Mouse (Mus musculus) frontal cortex, postnatal 25 days (tissue): ENCODE results near the gene Arid3a.
"Not testable (repeated sequence)": the region's sequence is repeated elsewhere in the genome, so short reads cannot be mapped to it uniquely, and the experiment has no call there.

Experiments used
- DNase-seq, 2 experiments: peaks; one replicate each; pipeline ENCODE4 v3.0.0; 2022; ENCODE audit warnings: low spot score in 2 of 2

The Arid3a gene

DNA sequence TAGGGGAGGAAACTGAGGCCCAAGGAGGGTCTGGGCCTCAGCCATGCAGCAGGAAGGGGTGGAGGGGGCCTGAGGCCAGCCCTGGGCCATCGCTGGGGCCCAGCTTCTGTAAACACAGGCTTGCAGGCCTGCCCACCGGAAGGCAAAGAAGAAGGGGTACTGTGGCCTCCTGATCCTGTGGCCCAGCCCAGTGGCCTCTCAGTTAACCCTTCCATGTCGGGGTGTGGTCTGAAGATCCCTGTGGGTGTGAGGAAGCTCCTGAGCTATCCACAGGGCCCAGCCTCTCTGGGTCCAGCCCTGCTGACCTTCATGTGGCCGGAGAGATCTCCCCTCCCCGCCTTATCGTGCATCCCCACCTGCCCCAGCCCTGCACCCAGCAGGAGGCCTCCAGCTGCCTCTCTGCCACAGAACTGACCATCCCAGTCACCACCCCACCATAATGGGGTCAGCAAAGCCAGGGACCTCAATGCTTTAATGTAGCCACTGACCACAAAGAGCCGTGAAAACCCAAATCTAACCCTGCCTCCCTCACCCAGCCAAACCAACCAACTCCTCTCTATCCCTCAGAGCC is 20.0 kb downstream of the Arid3a start:
- no peak for DNase-seq

DNA sequence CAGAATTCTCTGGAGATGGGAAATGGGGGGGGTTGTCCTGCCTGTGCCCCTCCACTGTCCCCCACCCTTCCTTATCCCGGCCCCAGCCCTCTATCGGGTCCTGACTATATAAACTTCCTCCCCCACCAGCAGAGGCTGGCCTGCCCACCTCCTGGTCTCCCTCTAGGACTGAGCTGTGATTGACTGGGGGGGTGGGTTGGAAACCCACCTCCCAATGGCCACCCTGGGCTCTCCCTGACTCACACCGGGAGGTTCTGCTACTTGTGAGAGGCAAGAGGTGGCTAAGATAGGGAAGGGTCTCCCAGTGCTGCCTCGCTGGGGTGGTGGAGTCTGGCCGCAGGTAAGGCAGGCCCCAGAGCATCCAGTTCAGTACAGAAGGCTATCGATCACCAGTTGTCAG is 20.7 kb downstream of the Arid3a start:
- no peak for DNase-seq

- no peak for DNase-seq
These were observed 23.0 kb downstream of the Arid3a start for GRCm38 (mm10) chr10:79949873-79950272.

DNA sequence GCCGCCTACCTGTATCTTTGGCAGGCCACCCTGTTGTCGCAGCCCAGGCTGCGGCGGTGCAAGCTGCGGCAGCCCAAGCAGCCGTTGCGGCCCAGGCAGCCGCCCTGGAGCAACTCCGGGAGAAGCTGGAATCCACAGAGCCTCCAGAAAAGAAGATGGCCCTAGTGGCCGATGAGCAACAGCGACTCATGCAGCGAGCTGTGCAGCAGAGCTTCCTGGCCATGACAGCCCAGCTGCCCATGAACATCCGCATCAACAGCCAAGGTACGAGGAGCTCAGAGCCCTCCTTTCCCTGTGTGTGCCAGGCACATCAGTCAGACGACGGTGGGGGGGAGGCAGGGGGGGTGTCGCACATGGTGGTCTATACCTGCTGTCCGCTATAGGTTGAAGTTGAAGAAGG is 23.8 kb downstream of the Arid3a start:
- DNase-seq = no peak

GRCm38 (mm10) chr10:79953946-79954345 is 27.1 kb downstream of the Arid3a start:
- no peak for DNase-seq

DNA sequence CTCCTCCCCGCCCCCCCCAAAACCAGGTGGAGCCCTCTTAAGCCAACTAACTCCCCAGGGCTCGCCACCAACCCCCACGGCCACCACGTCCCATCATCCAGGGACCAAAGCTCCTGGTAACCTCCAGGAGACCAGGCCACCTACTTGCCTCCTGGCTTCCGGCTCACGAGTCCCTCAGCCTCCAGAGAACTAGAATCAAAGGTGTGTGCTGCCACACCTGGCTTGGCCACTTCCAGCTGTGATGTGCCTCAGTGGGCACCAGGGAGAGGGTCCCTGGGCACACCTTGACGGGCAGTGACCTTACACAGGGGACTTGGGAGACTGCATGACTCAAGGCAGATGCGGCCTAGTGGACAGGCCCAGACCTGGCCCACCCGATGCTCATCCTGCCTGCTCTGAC is 28.8 kb downstream of the Arid3a start:
- DNase-seq = no peak

DNA sequence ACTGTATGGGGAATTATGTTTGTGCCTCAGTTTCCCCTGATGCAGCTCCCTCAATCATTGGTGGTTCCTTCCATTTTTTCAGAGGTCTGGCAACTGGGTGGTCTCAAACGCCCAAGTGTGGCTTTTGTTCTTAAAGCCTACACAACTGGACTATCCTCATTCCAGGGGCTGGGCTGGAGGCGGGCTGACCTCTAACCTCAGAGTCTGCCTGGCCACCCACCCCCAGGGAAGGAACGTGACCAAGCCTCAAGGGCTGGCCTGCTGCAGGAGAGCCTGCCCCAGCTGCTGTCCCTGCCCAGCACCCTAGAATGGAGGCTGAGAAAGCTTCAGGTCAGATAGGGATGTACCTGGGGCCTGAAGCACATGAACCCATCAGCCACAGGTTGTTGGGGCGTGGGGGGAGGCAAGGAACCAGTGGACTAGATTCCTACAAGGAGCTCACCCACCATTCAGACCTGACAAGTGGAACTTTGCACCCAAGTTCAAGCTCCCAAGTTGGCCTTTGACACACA is 29.9 kb downstream of the Arid3a start:
- no peak for DNase-seq

DNA sequence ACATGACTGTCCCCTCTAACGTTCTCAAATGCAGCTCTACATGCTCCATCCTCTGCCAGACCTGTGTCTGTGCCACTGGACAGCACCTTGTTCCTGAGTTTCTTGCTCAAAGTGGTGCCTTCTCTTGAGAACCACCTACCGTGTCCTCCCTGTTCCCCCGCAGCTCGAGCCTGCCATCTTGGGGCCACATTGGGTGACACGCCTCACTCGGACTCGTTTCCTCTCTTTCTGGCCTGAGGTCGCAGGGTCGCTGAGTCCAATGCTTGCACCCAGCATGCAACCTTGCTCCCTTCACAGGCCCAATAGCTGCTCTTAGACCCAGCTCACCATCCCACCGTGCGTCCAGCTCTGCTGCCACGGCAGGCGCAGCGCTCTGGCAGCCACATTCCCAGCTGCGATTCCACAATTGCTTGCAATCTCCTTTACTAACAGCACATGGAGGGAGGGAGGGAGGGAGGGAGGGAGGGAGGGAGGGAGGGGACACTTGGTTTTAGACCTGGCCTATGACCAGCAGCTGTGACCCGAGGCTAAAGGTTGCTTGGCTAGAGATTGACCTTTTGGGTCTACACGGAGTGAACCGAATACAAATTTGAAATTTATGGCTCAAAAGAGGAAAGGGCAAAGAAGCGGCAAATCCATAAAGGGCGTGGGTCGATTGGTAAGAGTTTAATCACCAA is 31.4 kb downstream of the Arid3a start:
- DNase-seq = peak; percentile 49 to 74

DNA sequence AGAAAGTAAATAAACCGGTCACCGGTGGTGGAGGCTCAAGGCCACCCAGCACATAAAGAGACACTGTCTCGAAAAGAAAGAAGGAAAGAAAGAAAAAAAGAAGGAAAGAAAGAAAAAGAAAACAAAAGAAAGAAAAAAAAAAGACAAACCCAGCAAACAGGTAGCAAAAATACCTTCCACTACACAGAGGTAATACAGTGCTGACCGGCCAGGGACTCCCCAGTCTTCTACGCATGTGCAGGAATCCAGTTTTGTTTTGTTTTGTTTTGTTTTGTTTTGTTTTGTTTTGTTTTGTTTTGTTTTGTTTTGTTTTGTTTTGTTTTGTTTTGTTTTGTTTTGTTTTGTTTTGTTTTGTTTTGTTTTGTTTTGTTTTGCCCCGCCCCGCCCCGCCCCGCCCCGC is 32.6 kb downstream of the Arid3a start:
- not testable (repeated sequence) for DNase-seq

DNA sequence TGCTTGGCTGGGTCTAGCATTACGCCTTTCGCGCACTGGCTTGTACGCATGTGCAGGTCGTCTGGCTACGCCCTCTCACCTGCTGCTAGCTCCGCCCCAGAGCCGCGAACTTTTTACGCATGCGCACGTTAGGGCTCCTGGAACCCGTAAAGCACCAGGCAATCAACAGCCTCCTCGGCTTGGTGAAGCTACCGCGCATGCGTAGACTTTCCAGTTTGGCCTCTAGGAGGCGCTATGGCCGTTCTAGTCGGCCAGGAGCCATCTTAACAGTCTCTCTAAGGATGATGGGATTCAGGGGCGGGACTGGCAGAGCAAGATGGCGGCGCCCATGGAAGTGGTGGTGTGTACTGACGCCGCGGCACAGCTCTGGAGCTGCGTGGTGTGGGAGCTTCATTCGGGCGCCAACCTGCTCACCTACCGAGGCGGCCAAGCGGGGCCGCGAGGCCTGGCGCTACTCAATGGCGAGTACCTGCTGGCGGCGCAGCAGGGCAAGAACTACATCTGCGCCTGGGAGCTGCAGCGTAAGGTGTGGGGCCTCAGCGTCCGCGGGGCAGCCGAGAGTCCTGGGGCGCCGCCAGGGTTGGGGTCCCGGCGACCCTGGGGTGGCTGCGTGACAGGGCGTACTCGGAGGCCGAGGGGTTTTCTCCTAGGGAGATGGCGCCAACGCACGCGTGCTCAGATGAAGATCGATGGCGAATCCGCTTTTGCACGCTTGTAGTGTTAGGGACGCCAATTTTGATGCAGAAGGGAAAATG is 33.2 kb downstream of the Arid3a start, which contains the start of gene Wdr18:
Gene Wdr18 (plus strand): TSS at position 306 of the 755 bp plus-strand sequence.
- peak; percentile 99 for DNase-seq

DNA sequence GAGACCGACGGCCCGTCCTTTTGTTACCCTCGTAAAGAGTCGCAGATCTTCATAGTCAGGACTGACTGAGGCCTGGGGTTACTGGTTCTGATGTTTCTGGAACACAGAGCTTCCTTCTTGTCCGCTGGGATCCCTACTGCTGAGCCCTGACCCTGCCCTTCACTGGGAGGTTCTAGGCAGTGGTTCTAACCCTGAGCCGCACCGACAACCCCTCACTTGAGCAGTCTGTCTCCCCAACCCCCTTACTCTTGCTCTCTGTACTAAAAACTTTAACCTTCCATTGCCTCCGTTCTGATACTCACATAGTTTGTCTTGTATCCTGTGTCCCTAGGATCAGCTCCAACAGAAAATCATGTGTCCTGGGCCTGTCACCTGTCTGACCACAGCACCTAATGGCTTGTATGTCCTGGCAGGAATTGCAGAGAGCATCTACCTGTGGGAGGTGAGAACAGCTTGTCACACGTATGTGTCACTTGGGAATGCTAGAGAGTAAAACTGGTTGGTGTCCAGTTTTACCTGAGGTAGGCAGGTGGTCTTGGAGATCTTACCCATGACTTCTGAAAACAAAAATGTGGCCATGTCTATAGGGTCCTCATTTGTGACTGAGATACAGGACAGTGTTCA is 33.9 kb downstream of the Arid3a start:
- DNase-seq = no peak

DNA sequence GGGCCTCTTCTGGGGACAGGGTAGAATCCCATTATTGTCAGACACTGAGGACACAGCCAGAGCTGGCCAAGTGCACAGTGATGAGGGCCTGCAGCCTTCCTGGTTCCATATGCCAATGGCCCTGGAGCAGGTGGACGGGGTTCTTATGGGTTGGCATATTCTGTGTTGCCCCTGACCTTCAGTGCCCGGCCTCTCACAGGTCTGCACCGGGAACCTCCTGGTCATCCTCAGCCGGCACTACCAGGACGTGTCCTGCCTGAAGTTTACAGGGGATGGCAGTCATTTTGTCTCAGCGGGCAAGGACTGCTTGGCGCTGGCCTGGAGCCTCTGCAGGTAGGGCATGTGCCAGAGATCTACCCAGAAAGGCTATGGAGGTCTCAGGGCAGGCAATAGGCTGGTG is 37.9 kb downstream of the Arid3a start:
- DNase-seq = no peak

- DNase-seq = no peak
These were observed 38.5 kb downstream of the Arid3a start for GRCm38 (mm10) chr10:79965325-79965724.

DNA sequence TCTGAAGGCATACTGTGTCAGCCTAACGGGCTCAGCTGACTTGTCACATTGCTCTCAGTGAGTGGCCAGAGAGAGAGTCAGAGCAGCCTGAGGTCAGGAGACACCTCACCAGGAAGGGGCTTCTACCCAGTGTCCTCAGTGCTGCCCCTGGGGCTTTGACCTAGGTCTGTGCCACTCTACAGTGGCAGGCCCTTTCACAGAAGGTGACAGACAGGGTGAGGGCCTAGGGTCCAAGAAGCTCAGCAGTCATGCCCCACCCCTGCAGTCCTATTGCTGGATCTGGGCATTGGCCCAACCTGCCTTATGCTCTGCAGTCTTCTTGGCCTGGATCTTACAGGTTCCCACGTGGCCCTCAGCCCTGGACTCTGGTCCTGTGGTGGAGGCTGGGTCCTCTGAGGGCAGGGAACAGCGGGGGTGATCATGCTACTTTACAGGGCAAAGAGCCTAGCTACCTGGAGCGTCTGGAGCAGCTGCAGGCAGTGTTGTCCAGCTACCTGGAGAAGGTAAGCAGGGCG is 40.1 kb downstream of the Arid3a start:
- no peak for DNase-seq

- no peak for DNase-seq
These were observed 41.3 kb downstream of the Arid3a start for GRCm38 (mm10) chr10:79968181-79968580.

GRCm38 (mm10) chr10:79969124-79969568 is 42.3 kb downstream of the Arid3a start:
- DNase-seq = no peak

GRCm38 (mm10) chr10:79970415-79971182 is 43.8 kb downstream of the Arid3a start, which contains the start of gene Grin3b:
Gene Grin3b, plus strand, starts transcription at chr10:79970715.
- no peak for DNase-seq

GRCm38 (mm10) chr10:79971183-79971497 is 44.3 kb downstream of the Arid3a start:
- no peak for DNase-seq

DNA sequence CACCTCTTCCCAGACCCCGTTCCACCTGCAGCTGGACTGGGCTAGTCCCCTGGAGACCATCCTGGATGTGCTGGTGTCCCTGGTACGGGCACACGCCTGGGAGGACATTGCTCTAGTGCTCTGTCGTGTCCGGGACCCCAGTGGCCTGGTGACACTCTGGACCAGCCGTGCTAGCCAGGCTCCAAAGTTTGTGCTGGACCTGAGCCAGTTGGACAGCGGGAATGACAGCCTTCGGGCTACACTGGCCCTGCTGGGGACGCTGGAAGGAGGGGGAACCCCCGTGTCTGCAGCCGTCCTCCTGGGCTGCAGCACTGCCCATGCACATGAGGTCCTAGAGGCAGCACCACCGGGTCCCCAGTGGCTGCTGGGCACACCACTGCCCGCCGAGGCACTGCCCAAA is 46.0 kb downstream of the Arid3a start:
- no peak for DNase-seq

DNA sequence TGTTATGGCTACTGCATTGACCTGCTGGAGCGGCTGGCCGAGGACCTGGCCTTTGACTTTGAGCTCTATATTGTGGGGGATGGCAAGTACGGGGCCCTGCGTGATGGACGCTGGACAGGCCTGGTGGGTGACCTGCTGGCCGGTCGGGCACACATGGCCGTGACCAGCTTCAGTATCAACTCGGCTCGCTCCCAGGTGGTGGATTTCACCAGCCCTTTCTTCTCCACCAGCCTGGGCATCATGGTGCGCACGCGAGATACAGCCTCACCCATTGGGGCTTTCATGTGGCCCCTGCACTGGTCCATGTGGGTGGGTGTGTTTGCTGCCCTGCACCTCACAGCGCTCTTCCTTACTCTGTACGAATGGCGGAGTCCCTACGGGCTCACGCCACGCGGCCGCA is 47.2 kb downstream of the Arid3a start:
- DNase-seq = no peak

DNA sequence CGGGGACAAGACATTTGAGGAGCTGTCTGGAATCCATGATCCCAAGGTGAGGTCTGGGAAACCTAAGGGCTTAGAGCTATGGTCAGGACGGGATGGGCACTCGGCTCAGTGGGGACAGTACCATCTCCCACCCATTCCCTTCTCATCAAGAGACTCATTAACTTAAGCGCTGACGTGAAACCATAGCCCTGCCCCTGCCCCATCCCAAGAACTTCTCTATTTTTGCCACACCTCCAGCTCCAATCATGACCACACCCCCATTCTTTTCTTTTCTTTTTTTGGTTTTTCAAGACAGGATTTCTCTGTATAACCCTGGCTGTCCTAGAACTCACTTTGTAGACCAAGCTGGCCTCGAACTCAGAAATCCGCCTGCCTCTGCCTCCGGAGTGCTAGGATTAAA is 47.8 kb downstream of the Arid3a start:
- no peak for DNase-seq
